Mouse (Mus musculus) heart, postnatal 10 days (tissue): ENCODE data around the gene Mas1. TPM values are rescaled to one million over a fixed set of nuclear protein-coding genes. Genes with fewer than 3 reads are reported as not detected.
A peak's percentile ranks its signal among the peaks of the same experiment; 100 is the strongest.

ENCODE experiments used
- DNase-seq, 2 experiments: peaks; one replicate each; pipeline ENCODE4 v3.0.0; 2021
- intact Hi-C: fragments of 180-260 bp; cut with DNase I; formaldehyde crosslinking; loops from one replicate; pipeline ENCODE4 v1.15.1; 2025
- total RNA-seq, 2 experiments: library from RNA; stranded (reverse); gene quantifications; 2 replicates each; pipeline ENCODE4 v1.2.3; 2021

The Mas1 gene
- total RNA-seq, 2 experiments from 2014 or later: 0.22 to 0.50 TPM

DNA sequence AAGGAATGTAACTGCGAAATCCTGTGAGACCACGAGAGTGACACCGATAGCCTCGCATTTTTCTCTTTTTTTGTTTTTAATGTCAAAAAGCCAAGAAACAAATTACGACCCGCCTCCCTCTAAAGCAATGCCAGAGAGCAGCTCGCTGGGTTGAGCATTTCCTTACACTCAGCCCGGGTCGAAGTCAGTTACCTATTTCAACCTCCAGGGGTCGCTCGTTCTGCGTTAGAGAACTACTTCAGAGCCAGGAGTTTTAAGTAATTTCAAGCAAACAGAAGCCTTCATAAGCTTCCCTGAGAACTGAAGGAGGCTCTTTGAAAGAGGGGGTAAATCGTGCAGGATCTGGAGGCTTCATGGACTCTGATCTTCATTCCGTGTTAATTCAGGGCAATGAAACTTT, 12.2 kb upstream of the Mas1 start:
- intact Hi-C loops: loop anchor here (1.0 to 5.0 kb wide), 3 partner anchors 35 to 132 kb away; partner anchors contain the start of gene Tcp1
- peak; percentile 90 to 91 for DNase-seq

DNA sequence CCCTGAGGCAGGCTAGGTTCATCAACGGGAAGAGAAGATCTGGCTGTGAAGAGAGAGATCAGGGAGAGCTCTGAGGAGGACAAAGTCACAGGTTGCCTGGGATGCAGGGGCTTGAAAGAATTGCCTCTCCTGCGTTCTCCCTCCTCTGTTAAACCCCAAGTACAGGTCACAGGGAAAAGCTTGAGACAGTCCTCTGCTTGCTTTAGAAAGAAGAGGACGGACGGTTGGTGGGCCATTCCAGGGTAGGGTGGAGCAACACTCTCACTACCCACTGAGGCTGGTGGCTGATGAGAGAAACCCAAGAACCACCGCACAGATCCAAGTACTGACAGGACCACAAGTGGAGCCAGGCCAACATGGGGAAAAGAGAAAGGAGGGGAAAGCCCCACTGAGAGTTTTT, 7.8 kb upstream of the Mas1 start, which contains the start of gene Mrgprh:
TSS of gene Mrgprh (plus strand) at position 301 of the 400 bp plus-strand sequence.
- intact Hi-C loops: no loop called here
- DNase-seq: no peak

DNA sequence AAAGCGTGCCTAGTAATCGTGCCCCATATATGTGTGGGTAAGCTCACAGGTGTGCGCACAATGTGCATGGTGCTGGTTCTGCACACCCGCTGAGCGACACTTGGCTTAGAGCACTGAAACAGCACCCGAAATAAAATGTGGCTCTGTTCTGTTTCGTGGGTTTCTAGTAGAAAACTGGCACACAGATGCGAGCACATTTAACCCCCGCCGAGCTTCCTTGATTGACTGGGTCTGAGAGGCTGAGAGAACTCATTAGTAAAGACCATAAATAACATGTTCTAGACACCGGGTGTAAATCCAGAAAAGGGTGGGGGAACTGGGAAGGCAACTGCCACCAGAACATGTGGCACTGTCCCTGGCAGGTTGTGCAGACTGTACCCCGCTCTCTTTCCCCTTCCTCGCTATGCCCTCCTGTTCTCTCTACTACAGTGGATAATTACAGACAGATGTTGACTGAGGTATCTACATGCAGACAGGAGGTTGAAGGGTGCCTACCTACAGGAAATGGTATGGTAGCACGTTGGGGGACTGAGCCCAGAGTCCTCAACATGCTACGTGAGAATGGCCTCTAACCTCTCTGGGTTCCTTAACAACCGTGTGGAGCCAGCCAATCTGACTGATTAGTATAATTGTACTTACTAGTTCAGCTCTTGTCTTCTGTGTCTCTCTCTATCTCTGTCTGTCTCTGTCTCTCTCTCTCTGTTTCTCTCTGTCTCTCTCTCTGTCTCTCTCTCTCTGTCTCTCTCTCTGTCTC, 4.5 kb upstream of the Mas1 start:
- intact Hi-C loops: no loop called here
- no peak for DNase-seq

DNA sequence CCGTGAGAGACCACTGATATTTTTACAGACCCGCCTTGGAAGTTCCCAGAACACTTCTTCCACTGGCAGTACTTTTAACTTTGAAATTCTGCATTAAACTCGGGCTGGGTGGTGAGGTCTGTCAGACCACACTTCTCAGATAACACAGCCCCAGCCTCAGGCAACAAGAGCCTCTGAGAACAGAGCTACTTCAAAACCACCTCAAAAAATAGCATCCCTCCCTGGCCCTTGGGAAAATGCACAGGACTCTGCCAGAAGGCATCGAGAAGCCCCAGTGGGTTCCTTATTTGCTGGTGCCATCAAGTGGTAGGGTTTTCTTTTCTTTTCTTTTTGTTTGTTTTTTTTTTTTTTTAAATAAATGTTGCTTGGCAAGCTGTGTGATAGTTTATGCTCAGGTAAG, 697 bp upstream of the Mas1 start:
- no peak for DNase-seq

DNA sequence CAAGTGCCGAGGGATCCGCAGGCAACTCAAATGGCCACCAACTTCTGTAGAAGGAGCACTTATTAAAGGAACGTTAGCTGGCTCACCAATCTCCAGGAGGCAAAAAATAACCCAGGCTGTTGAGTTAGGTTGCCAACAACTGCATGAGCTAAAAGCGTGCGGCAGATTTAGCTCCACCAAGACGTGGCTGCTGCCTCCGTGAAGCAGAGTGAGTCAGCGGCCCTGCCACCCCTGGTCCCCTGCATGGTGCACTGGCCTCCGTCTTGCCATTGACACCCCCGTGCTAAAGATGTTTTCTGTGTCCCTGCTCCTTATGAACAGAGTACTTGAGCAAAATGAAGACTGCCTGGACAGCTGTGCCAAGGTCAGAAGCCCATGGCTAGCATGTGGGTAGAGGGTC, 1.1 kb downstream of the Mas1 start:
- intact Hi-C loops: no loop called here

More for the DNA sequence above, 697 bp upstream of the Mas1 start:
- intact Hi-C loops: no loop called here

DNA sequence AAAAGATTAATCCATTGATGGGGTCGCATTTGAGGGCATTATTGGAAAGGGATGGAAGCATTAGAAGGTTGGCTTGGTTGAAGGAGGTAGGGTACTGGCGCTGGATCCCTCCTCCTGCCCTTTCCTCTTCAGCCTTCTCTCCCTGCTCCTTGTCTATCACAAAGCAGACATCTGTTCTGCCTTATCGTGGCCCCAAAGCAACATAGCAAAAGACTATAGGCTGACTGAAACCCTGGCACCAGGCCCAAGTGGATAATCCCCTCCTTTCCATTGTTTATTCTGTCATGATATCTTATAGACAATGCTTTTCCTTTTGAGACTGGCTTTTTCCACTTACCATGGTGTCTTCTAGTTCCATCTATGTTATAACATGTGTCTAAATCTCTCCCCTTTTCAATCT, 2.5 kb downstream of the Mas1 start:
- intact Hi-C loops: no loop called here
- no peak for DNase-seq

More for the DNA sequence above, 1.1 kb downstream of the Mas1 start:
- DNase-seq: peak; percentile 33 to 64

DNA sequence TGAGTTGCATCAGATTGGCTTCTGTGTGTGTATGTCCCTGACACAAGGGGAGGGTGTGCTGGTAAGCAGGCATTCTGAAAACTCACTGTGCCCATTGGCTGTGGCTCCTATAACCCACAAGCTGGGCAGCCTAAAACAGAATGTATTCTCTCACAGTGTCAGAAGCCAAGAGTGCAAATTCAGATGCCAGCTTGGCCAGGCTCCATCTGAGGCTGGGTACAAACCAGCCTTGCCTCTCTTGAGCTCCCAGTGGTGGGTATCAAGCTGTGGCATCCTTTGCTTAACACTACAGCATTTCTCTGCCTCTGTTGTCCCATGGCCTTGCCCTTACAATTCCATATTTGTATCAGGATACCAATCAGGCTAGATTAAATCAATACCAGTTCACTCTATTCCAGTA, 3.8 kb downstream of the Mas1 start:
- intact Hi-C loops: no loop called here

DNA sequence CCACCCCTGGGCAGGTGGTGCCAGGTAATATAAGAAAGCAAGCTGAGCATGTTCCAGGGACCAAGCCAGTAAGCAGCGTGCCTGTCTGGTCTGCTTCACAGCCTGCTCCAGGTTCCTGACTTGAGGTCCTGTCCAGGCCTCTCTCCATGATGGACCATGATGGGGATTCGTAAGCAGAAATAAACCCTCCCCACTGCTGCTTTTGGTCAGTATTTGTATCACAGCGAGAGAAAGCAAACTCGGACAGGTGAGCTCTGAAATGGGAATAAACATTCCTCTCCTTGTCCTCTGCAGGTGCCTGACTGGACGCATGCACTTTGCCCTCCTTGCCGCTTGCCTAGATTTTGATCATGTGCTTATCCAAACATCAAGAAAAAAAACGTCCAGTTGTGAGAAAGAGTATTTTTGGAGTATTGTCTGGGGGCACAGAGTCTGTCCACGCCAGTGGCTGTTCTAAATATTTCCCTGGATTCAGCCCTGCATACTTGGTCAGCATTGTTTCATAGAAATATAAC, 8.9 kb downstream of the Mas1 start:
- DNase-seq: no peak
- intact Hi-C loops: no loop called here

More for the DNA sequence above, 3.8 kb downstream of the Mas1 start:
- DNase-seq: no peak

DNA sequence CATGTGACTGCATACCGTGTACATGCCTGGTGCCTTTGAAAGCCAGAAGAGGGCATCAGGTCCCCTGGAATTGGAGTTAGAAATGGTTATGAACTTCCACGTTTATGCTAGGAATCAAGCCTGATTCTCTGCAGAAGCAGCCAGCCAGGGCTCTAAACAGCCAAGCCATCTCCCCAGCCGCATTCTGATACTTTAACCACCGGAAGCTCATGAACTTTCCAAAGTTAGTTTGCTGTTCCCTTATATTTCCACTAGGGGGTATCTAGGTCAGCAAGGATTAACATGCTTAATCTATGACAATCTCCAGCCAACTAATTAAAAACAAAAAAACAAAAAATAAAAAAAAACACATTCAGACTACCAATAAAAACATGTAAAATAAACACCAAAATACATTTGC, 9.9 kb downstream of the Mas1 start:
- intact Hi-C loops: no loop called here

DNA sequence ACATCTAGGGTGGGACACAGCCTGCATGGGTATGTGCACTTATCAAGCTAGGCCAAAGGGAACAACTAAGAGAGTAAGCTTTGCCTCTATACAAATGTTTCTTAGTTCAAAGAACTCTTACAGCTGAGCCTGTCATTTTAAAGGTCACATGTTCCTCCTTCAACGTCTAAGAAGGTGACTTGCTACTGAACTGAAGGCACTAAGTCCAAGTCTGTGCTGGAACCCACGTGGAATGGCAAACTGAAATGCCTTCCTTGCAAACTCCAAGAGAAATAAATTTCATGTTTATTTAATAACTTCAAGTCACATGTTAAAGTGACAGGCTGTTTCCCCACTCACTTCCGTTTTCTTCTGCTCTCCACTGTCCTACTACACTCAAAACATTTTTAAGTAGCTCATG, 10.5 kb downstream of the Mas1 start:
- intact Hi-C loops: no loop called here

More for the DNA sequence above, 9.9 kb downstream of the Mas1 start:
- DNase-seq: peak in 1 of 2 experiments; percentile 32

DNA sequence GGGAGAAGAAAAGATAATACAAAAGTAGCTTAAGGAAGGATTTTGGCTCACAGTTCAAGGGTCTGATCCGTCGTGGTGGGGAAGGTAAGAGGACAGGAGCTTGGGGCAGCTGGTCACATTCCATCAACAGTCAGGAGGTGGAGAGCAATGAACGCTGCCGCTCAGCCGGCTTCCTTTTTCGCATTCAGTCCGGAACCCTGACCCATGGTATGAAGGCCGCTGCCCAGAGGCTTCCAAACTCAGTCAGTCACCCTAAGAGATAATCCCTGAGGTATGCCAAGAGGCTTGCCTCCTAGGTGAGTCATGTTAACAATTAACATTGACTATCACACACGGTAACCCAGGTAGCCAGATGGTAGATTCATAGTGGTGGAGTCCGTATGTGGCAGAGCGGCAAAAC, 13.6 kb downstream of the Mas1 start:
- DNase-seq: no peak
- intact Hi-C loops: no loop called here

More for the DNA sequence above, 10.5 kb downstream of the Mas1 start:
- DNase-seq: no peak

DNA sequence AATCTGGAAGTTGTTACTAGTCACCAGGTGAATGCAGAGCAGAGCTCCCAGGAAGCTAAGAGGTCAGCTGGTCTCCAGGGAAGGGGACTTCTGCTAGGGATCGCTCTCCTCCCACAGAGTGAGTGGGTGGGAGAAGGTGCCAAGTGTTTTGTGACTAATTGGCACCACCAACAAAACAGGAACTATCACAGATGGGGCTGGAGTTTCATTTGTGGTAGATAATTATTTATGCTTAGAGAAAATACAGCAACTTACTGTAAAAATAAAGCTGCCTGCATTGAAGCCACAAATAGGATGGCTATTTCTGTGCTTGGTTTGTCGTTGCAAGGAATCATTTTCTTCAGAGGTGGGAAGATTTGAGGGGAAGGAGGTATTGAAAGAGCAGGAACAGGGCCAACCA, 14.1 kb downstream of the Mas1 start:
- no peak for DNase-seq
- intact Hi-C loops: no loop called here

DNA sequence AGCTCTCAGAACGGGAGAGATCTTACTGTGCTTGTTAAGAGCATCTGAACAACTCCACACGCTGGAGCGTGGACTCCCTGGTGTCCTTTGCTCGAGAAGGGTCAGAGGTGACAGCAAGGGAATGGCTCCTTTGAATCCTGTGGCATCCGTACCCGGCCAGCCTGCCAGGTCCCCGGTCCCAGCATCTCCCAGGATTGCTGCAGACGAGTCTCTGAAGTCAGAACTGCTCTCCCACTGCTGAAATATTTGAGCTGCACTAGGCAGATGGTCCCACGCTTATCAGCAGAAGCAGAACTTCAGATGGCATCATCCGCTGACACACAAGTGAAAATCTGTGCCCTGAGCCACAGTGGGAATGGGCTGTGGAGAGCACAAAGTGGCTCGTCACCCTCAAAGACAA, 16.3 kb downstream of the Mas1 start:
- DNase-seq: no peak

DNA sequence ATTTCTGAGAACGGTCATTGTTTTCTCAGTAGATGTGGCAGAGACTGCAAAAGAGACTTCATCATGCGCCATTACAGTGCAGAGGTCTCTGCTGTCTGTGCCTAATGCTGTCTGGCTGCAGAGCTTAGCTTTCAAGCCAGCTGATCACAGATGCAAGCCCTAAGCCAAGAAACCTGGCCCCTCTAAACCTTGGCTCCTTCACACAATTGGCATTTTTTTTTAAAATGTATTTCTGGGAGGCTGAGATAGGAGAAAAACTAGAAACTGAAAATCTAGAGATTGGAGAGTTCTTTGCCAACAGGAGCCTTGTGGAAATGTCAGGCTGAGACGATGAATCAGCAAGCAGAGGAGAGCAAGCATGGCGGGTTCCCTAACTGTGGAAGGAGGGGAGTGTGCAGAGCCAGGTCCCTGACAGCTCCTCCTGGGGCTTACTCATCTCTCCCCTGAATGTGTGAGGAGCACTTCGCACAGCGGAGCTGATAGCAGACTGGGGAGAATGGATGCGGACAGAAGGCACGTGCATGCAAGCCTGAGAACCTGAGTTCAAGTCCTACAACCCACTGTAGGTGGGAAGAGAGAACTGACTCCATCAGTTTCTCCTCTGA, 18.1 kb downstream of the Mas1 start:
- DNase-seq: no peak
- intact Hi-C loops: no loop called here

More for the DNA sequence above, 16.3 kb downstream of the Mas1 start:
- intact Hi-C loops: no loop called here

DNA sequence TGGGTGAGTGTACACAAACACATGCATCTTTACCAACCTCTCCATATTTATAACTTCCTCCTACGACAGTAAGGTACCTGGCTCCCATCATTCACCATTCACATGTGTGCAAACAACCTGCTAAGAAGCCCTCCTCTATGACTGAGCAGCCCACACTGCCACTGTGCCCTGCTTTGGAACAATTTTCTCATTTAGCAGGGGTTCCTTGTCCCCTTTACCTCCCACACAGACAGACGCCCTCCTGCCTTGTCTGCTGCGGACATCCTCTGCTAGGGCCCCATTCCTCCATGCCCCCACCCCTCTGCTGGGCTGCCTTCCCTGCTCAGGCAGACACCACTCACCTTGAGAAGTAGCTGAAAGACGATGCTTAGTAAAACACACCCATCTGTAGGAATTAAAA, 20.2 kb downstream of the Mas1 start:
- intact Hi-C loops: no loop called here
- no peak for DNase-seq

DNA sequence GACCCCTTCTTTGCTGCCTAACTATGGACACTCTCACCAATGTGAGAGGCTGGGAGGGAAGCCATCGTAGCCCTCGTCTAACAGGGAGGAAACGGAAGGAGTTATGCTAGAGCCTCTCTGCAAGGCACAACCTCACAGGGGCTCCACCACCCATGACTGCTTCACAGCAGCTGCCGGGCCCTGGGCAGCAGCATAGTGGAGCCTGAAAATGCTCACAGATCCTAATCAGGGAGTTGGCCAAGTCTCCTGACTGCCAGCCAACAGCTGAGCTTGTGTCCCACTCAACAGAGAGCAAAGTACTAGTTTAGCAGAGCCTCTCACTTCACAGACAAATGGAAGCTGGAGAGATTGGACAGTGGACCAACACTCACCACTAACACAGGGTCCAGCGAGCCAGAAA, 21.5 kb downstream of the Mas1 start:
- intact Hi-C loops: no loop called here
- no peak for DNase-seq

DNA sequence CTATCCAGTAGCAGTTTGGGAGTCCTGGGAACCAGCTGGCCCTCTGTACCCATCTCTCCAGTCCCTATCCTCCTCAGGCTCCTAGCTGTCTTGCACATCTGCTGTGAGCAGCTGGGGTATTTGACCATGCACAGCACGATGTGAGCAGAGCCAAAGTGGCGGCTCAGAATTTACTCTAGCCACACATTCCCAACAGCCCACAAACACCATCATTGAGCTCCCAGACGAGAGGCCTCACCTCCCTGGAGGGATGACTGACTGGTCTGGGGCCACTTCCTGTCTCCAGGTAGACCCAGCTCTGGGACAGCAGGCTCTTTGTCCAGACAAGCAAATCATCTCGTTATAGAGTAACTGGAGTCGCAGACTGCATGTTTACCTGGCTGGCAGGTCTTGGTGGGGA, 22.1 kb downstream of the Mas1 start:
- intact Hi-C loops: no loop called here
- no peak for DNase-seq

DNA sequence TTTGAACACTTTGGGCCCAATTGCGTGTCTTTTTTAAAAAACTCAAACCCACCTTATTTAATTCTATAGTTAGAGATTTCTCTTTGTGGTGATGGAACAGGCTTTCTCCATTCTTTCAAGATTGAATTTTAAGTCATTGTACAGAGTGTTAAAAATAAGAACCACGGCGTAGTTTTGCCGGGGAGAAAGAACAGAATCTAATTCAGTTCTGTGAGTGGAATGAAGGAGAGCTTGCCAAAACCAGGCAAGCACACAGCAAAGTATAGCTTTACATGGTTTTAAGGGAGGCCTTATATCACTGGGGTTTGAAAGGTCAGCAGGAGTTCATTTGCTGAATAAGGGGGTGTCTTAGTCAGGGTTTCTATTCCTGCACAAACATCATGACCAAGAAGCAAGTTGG, 23.4 kb downstream of the Mas1 start:
- no peak for DNase-seq
- intact Hi-C loops: no loop called here

DNA sequence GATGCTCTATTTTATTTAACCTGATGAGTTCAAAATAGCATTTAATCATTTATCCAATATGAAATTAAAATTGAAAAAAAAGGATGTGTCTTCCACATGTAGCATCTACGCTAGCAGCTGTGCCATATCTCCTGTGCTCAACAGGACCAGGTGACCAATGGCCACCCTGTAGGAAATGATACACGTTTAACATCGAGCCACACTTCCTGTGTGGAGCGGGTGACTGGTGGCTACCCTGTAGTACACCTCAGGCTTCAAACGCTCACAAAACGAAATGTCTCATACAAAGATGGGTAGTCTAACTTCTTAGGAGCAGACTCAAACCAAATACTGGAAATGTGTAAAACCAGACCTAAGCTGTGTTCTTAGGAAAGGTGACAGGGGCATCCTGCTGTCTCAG, 24.1 kb downstream of the Mas1 start:
- no peak for DNase-seq
- intact Hi-C loops: no loop called here

DNA sequence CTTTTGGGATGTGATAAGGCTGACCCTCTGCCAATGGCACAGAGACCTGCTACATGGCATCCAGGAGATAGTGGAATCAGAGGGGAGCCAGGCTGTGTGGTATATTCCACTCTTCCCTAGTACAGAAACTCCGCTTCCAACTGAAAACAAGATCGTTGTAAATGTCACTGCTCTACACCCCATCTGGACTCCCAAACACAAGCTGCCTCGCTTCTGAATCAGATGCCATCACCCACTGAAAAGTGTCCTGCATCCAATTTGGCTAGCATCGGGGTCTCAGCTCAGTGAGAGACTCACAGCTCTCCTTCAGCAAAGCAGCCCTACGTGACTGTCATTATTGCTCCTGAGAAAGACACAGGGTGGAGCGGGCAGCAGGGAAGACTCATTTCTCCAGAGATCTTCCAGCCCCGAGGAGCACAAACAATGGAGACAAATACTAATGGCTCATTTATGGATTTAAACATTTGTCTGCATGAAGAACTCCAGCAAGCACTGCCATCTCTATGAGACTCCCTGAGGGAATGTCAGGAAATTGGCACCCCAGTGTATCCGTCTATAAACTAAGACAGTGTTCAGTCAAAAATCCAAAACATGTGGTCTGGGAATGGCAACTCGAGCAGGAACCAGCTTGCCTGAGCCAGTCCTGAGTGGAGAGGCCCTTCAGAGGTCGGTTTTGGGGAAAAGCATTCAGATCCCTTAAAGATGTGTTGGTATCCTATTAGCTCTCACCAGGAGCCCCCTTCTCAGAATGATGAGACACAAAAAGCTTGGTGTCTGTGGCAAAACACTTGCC, 28.3 kb downstream of the Mas1 start:
- intact Hi-C loops: no loop called here
- DNase-seq: no peak

DNA sequence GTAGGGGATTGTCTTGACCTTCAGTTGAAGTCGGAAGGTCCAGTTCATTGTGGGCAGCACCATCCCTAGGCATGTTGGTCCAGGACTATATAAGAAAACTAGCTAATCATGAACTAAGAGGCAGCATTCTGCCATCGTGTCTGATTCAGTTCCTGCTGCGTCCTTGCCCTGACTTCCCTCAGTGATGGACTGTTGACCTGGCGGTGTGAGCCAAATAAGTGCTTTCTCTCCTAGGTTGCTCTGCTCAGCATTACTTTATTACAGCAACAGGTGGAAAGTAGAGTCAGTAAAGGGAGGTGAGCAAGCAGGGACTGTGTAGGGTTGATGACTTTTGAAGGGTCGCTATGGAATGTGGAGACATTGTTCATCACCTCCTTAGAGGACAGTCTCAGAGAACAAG, 32.2 kb downstream of the Mas1 start:
- no peak for DNase-seq
- intact Hi-C loops: no loop called here
